Mouse (Mus musculus): ENCODE results near the gene Rsph3a.

The Rsph3a gene

DNA sequence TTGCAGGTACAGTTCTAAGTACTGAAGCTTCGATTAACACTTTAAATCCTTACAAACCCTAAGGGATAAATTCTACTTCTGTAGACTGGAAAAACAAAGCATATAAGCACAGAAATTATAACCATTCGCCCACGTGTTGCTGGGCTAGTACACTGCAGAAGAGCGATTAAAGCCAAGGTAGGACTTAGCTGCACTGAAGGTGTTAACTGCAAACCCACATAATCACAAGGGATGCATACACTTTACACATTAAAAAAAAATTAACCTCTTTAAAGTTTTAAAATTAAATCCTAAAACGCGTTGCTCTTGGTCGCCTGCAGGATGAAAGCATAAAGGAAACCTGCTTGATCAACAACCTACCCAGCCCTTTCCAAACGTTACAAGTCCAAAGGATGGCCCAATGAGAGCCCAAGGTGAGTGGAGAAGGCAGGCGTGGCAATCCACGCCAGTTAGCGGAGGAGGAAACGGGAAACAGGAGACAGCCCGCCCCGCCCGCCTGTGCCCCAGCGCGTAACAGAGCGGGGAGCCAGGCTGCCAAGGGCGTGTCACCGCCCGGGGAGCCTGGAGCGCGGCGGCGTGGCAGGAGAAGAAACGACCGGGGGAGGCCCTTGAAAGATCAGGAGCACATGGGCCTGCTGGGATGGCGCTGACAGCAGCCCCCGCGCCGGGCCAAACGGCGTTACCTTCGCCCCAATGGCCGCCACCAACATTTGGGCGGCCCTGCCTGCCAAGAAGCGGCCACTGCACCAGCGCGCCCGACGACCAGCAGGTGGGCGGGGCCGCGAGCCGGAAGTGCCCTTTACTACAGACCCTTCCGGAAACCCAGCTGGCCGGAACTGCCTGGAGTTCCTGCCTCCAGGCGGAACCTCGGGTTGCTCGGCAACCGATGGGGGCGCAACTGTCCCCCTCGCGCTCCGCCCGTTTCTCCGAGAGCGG lies at the start of gene Rsph3a:
Rsph3a (plus strand) TSS at position 498 of the 936 bp plus-strand sequence.
- DNase-seq (ENCODE audit: low spot score in 2 of 2): peak; percentile 58 to 61

GRCm38 (mm10) chr17:7896047-7896635 lies 49.3 kb upstream of the Rsph3a start:
- DNase-seq (ENCODE audit: low spot score in 2 of 2): no peak

- no peak for DNase-seq (ENCODE audit: low spot score in 2 of 2)
Observed at GRCm38 (mm10) chr17:7897120-7897519, 48.3 kb upstream of the Rsph3a start.

- DNase-seq (ENCODE audit: low spot score in 2 of 2): no peak
Observed at GRCm38 (mm10) chr17:7897756-7898155, 47.7 kb upstream of the Rsph3a start.

DNA sequence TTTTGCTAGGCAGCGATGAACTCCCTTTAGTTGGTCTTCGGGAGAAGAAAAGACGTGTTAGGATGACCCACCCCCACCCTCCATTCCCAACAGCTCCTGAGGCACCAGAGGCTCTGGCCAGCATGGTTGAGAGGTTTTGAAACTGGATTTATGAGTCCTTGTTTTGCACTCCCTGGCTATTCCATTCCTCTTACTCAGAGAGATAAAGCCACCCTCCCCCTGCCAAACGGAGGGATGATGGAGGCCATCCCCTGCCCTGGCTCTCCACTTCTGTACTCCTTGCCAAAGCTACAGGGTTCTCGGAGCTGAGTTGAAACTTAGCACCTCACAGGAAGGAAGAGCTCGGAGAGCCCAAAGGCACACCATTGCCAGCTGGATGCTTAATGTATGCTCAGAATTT lies 46.2 kb upstream of the Rsph3a start:
- no peak for DNase-seq (ENCODE audit: low spot score in 2 of 2)

- no peak for DNase-seq (ENCODE audit: low spot score in 2 of 2)
Observed at GRCm38 (mm10) chr17:7899961-7900360, 45.5 kb upstream of the Rsph3a start.

GRCm38 (mm10) chr17:7901536-7901935 lies 43.9 kb upstream of the Rsph3a start:
- no peak for DNase-seq (ENCODE audit: low spot score in 2 of 2)

- peak; percentile 48 to 64 for DNase-seq (ENCODE audit: low spot score in 2 of 2)
Observed at GRCm38 (mm10) chr17:7902362-7902761, 43.1 kb upstream of the Rsph3a start.

GRCm38 (mm10) chr17:7904992-7905391 lies 40.4 kb upstream of the Rsph3a start:
- no peak for DNase-seq (ENCODE audit: low spot score in 2 of 2)

DNA sequence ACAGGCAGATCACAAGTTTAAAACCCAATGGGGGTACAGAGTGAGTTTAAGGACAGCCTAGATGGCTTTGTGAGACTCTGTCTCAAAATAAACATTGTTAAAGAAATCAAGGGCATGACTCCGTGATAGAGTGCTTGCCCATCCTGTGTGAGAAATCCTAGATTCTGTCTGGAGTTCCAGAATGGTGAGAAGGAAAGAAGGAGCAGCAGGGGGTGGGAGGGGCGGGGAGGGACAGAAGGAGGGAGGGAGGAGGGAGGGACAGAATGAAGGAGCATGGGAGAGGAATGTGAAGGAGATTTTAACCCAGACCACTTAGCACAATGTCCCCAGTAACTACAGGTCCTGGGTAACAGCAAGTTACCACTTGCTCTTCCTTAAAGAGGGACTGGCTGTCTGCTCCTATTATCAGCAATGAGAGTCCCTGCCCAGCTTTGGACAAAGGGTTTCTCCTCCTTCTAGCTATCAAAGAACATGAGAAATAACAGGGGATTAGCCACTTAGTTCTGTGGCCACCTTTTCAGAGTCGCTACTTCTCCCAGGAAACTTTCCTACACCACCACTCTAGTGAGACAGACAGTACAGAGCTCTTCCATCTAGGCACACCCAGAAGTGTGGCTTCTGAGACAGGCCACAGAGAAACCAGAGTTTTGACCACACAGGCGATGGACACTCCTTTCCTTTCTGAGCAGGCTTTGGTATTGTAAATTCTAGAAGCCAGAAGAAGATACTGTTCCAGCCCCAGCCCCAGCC lies 39.3 kb upstream of the Rsph3a start:
- no peak for DNase-seq (ENCODE audit: low spot score in 2 of 2)

DNA sequence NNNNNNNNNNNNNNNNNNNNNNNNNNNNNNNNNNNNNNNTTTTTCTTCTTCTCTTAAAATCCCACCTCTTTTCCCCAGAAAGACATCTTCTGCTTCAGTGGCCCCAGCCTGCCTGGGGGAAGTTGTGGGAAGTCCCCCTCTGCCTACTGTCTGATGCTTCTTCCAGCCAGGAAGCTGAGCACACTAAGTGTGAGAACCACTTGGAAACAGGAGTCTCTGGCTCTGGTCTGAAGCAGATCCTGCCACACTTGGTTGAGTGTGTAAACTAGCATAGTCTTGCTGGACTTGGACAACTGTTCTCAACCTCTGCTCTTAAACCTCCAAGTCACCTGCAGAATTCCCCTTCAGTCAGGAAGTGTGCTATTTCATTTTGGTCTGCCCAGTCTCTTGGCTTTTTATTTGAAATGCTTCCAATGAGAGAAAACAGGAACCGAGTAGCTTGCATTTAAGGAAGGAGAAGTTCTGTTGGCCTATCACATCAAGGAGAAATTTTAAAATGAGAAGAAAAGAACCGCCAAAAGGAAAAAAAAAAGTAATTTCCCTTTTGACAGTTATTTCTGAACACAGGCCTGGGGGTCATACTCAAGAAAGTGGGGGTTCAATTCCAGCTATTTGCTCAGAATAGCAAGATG lies 30.7 kb upstream of the Rsph3a start:
- DNase-seq (ENCODE audit: low spot score in 2 of 2): no peak

DNA sequence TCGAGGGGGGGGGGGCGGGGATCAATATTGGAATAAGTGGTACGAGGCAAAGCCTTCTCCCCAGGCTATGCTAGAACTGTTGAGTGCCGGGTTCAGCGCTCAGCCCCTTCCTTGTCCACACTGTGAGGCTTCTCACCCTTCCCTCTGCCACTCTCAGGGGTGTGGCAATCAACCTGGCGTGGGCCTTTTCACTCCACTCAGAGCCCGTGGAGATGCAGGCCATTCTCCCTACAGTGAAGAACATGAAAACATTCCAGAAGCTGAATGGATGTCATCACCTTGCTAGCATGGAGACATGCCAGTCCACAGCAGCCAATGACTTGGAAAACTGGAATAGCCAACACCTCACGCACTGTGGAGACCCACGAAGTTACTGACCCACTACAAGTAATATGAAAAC lies 29.6 kb upstream of the Rsph3a start:
- no peak for DNase-seq (ENCODE audit: low spot score in 2 of 2)

DNA sequence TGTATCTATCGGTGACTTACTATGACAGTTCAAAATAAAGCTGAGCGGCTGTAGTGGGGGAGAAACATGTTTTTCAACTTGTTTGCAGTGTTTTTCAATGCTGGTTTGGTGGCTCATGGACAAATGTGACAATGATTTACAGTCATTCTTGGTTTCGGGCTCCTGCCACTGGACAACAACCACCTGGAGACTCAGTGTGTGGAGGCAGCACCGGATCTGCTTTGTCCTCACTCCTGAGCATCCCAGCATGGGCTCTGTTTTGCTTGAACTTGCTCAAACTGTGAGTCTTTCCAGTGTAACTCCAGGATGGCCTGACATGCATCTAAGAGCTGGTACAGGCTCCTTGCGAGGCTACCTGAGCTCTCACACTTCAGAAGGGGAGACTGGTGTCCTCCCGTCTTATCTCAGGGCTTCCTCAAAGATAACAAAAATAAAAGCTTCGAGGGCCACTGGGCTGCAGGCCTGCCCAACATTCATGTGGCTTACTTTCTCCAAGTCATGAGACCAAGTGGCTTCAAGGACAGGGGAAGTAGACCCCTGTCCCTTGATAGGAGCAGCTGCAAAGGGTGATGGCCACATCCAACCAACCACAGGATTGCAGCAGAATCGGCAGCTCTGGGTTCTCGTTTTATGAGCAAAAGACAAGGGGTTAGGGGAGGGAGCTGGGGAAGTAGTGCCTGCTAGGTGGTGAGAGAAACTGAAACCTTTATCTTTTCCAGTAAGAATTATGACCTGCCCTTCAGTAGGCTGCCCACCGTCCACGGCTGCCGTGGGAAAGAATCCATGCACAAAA lies 28.4 kb upstream of the Rsph3a start:
- no peak for DNase-seq (ENCODE audit: low spot score in 2 of 2)

GRCm38 (mm10) chr17:7918355-7918754 lies 27.1 kb upstream of the Rsph3a start:
- no peak for DNase-seq (ENCODE audit: low spot score in 2 of 2)

DNA sequence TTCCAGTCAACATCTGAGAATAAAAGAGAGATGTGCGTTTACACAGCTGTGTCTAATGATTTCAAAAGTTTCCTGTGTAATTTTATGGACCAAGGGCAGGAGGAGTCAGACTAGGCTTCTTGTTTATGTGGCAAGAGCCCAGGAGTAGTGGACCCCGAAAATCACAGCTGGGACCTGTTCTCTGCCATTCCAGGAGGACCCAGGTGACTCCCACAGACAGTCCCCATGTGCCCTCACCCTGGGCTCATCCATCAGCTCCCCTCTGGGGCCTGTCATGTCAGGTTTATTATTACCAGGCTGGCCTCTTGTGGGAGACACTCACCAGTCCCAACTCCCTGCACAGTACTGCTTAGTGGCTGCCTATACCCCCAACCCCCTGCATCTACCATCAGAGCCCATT lies 26.2 kb upstream of the Rsph3a start:
- DNase-seq (ENCODE audit: low spot score in 2 of 2): no peak

GRCm38 (mm10) chr17:7922564-7922963 lies 22.9 kb upstream of the Rsph3a start:
- DNase-seq (ENCODE audit: low spot score in 2 of 2): no peak

- no peak for DNase-seq (ENCODE audit: low spot score in 2 of 2)
Observed at GRCm38 (mm10) chr17:7924185-7924725, 21.2 kb upstream of the Rsph3a start.

DNA sequence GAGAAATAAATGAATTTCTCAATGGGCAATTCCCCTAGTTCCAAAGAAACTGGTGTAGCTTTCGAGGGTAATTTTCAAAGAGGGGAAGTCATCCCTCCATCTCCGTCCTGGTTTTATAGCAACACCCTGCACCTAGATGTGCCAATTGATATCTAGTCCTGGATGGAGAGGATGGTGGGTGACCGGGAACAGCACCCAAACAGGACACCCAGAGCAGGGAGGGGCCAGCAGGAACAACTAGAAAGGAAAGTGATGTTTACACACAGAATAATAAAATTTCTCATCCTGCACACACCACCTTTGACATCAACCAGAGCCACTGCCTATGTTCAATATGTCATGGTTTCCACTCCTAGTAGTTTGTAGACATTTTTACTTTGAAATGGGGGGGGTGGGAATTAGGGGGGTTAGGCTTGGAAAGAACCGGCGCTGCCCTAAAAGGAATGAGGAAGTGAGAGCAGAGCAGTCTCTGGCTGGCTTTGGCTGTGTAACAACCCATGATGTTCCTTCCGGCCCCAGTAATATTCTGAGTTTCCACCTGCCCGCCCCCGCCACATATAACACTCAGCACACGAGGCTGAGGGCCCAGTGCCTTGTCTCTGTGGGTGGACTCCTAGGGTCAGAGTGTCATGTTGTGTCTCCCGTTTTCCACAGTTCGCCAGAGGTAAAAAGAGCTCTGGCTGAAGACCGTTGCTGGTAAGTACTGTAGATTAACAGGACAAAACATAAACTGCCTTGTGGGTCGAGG lies 19.8 kb upstream of the Rsph3a start, which contains the start of gene Tagap:
Tagap (plus strand) TSS at position 588 of the 748 bp plus-strand sequence.
- peak; percentile 26 to 40 for DNase-seq (ENCODE audit: low spot score in 2 of 2)

DNA sequence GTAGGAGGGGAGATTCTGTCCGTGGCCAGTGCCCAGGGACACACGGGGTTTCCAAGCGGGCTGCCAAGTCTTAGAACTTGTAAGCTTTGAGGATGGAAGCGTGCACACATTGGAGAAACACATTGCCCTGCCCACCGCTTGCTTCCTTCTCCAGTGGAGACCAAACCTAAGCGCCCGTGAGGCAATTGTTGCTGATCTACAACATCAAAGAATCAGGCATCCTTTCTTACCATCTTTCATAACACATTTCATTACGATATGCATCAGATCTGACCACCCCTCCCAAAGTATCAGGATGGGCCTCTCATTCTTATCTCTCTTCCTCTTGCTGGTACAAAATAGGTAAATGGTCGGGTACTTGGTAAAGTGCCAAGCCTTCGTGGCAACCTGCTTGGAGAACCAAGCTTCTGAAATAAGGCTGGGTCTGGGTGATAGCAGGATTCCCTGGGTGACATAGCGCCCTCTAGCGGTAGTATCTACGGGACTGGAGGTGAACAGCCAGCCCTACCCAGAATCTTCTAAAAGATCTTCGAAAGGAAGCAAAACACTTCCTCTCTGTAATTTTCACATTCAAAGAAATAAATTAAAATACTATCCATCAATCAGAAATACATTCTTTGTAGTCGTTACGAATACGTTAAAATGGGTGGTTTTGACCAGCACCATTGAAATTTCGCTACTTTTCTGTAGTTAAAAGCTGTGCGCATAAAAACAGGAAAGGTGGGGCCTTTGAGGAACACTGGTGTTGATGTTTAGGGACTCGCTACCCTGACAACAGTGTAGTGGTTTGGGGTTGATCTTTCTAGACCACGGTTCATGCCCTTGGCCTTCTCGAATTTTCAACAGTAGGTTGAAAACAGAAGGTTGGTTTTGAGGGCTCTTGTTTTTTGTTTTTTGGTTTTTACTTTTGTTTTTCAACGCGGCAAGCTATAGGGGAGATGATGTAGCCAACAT lies 17.6 kb upstream of the Rsph3a start:
- peak; percentile 66 to 82 for DNase-seq (ENCODE audit: low spot score in 2 of 2)
